Mouse (Mus musculus): ENCODE results near the gene Herc2.

DNA sequence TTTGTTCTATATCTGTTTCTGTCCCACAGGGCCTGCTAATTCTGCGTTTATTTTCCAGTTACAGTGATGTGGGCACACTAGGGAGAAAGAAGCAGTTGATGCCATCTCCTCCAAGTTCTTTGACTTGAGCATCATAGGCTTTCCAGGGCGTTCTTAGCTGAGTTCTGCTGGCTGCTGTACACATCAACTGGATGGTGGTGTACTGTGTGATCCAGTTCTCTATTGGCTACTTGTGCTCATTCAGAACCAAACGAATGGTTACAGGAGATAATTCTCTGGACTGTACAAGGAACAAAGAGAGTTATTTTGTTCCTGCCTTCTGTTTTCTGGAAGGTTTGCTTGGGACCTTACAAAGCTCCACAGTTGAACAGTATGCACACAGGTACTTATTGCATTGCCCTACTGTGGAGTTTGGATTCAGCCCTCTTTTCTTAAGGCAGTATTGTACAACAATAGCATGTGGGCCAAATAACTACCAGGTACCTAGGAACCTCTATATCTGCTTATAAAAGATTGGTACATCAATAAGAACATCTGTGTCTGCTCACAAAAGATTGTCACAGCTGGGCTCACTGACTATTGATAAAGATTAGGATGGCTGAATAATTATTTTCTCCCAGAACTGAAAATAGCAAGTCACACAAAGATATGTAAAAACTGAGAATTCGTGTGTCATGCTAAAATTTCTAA is 6.3 kb upstream of the Herc2 start:
- TF ChIP-seq CTCF (IDR thresholded peaks at IDR 0.05) (no peak), POLR2A (IDR thresholded peaks at IDR 0.05; ENCODE audit: insufficient read depth, low read depth, low read length) (no peak)

All from heart, adult 2 months (tissue).